Mouse (Mus musculus) ZHBTc4 (cell line): ENCODE measurements at regions not wholly inside any gene's neighbourhood (a gene's known extent, or its start where the extent isn't known, plus 50 kb on each side); places are given as distances from the start of the nearest gene placed in this dataset.
A peak's percentile ranks its signal among the peaks of the same experiment; 100 is the strongest.

Source experiments
- DNase-seq: peaks from one replicate; pipeline ENCODE4 v3.0.0-alpha.2; 2011; ENCODE audit warnings: low read depth, low spot score

GRCm38 (mm10) chr8:26441268-26442030 lies 322.1 kb downstream of the Gm45692 start:
- no peak for DNase-seq

GRCm38 (mm10) chr8:26443041-26443440 lies 323.7 kb downstream of the Gm45692 start:
- peak; percentile 81 for DNase-seq

- DNase-seq = no peak
Measured at GRCm38 (mm10) chr8:26443735-26444134, 324.4 kb downstream of the Gm45692 start.

GRCm38 (mm10) chr8:26445991-26446390 lies 326.7 kb downstream of the Gm45692 start:
- no peak for DNase-seq

- DNase-seq = peak; percentile 95
Measured at GRCm38 (mm10) chr8:26447886-26448640, 328.7 kb downstream of the Gm45692 start.

- no peak for DNase-seq
Measured at GRCm38 (mm10) chr8:26449291-26449690, 330.0 kb downstream of the Gm45692 start.

- DNase-seq = no peak
Measured at GRCm38 (mm10) chr8:26450543-26450942, 331.2 kb downstream of the Gm45692 start.

GRCm38 (mm10) chr8:26452976-26453573 lies 333.7 kb downstream of the Gm45692 start:
- no peak for DNase-seq

GRCm38 (mm10) chr8:26465346-26465745 lies 346.0 kb downstream of the Gm45692 start:
- DNase-seq = no peak

- DNase-seq = no peak
Measured at GRCm38 (mm10) chr8:26468441-26468840, 349.1 kb downstream of the Gm45692 start.

GRCm38 (mm10) chr8:26469705-26470104 lies 350.4 kb downstream of the Gm45692 start:
- no peak for DNase-seq

GRCm38 (mm10) chr8:26471811-26472550 lies 352.6 kb downstream of the Gm45692 start:
- no peak for DNase-seq

- no peak for DNase-seq
Measured at GRCm38 (mm10) chr8:26484749-26485148, 365.4 kb downstream of the Gm45692 start.

GRCm38 (mm10) chr8:26487866-26488265 lies 368.5 kb downstream of the Gm45692 start:
- no peak for DNase-seq

GRCm38 (mm10) chr8:26488590-26488989 lies 369.3 kb downstream of the Gm45692 start:
- no peak for DNase-seq

GRCm38 (mm10) chr8:26501196-26501813 lies 382.0 kb downstream of the Gm45692 start:
- no peak for DNase-seq

GRCm38 (mm10) chr8:26501814-26502572 lies 382.7 kb downstream of the Gm45692 start:
- no peak for DNase-seq

- DNase-seq = no peak
Measured at GRCm38 (mm10) chr8:26502772-26503171, 383.4 kb downstream of the Gm45692 start.

- no peak for DNase-seq
Measured at GRCm38 (mm10) chr8:26503918-26504317, 384.6 kb downstream of the Gm45692 start.

GRCm38 (mm10) chr8:26504319-26505035 lies 385.1 kb downstream of the Gm45692 start:
- DNase-seq = no peak
